Mouse (Mus musculus) CH12.LX (cell line): ENCODE results near the gene Eva1b. TPM values are rescaled to one million over a fixed set of nuclear protein-coding genes. Genes with fewer than 3 reads are reported as not detected.

Experiments
- DNase-seq: peaks from one replicate; pipeline ENCODE4 v3.0.0-alpha.2; 2013; ENCODE audit errors: extremely low read depth
- H3K27ac ChIP-seq: 2 replicates; pipeline ENCODE4 v1.5.1; 2012; ENCODE audit warnings: low read depth, mild to moderate bottlenecking, control low read depth, moderate library complexity; ENCODE audit not compliant: insufficient read depth
- H3K27me3 ChIP-seq: replicated peaks from 2 replicates; pipeline ENCODE3; 2012; ENCODE audit warnings: inconsistent platforms
- H3K36me3 ChIP-seq, 2 experiments: replicated peaks in 1 of 2; 2 replicates each; pipeline versions ENCODE3 to v1.6.1; 2012; ENCODE audit warnings: inconsistent platforms in 1 of 2, low read length in 1 of 2, mild to moderate bottlenecking in 1 of 2, mixed read lengths in 1 of 2, moderate library complexity in 1 of 2; ENCODE audit not compliant: control insufficient read depth in 1 of 2, insufficient read depth in 1 of 2
- H3K4me1 ChIP-seq, 2 experiments: 2 replicates each; pipeline ENCODE4 v1.6.1; 2012; ENCODE audit warnings: inconsistent platforms in 1 of 2, moderate library complexity in 1 of 2; ENCODE audit not compliant: insufficient read depth in 2 of 2, control insufficient read depth in 1 of 2
- H3K4me2 ChIP-seq: 2 replicates; pipeline ENCODE4 v1.6.1; 2012; ENCODE audit warnings: low read depth, mild to moderate bottlenecking, control low read depth; ENCODE audit not compliant: poor library complexity, insufficient read depth, severe bottlenecking
- H3K4me3 ChIP-seq, 3 experiments: fragments of 150-350 bp in 1 of 3; sonication (generic) in 1 of 3; replicated peaks in 1 of 3; 2 replicates each; pipeline versions ENCODE3 to v1.5.1; 2011 to 2012; ENCODE audit warnings: low read depth in 2 of 3, low read length in 2 of 3, mild to moderate bottlenecking in 2 of 3, moderate library complexity in 2 of 3, control low read depth in 1 of 3, improper control_type of control experiment in 1 of 3, inconsistent platforms in 1 of 3, mixed read lengths in 1 of 3; ENCODE audit not compliant: poor library complexity in 1 of 3
- H3K79me2 ChIP-seq: replicated peaks from 2 replicates; pipeline ENCODE4 v1.6.1; 2012; ENCODE audit warnings: mild to moderate bottlenecking, moderate library complexity; ENCODE audit not compliant: control insufficient read depth, poor library complexity, insufficient read depth, severe bottlenecking; ENCODE audit errors: extremely low read depth
- H3K9ac ChIP-seq: 2 replicates; pipeline ENCODE4 v1.6.1; 2012; ENCODE audit warnings: low read depth, mild to moderate bottlenecking, control low read depth, moderate library complexity; ENCODE audit not compliant: insufficient read depth
- H3K9me3 ChIP-seq: replicated peaks from 2 replicates; pipeline ENCODE3; 2012; ENCODE audit warnings: low read length, inconsistent platforms, mixed read lengths
- CHD1 ChIP-seq: IDR thresholded peaks from 2 replicates; pipeline ENCODE4 v1.6.1; 2012; ENCODE audit warnings: low read depth, low read length, improper control_type of control experiment, inconsistent platforms
- CHD2 ChIP-seq: IDR thresholded peaks from 2 replicates; pipeline ENCODE4 v1.6.1; 2011; ENCODE audit warnings: low read length, improper control_type of control experiment
- CTCF ChIP-seq, 2 experiments: IDR thresholded peaks in 1 of 2; conservative IDR thresholded peaks in 1 of 2; 2 replicates each; pipeline ENCODE4 v1.5.1; 2011 to 2012; ENCODE audit warnings: low read depth in 2 of 2, low read length in 2 of 2, improper control_type of control experiment in 1 of 2, inconsistent platforms in 1 of 2, mild to moderate bottlenecking in 1 of 2, moderate library complexity in 1 of 2
- E2F4 ChIP-seq: IDR thresholded peaks from 2 replicates; pipeline ENCODE4 v1.6.1; 2011; ENCODE audit warnings: low read depth, low read length, improper control_type of control experiment; ENCODE audit not compliant: insufficient replicate concordance
- ELF1 ChIP-seq: IDR thresholded peaks from 2 replicates; pipeline ENCODE4 v1.6.1; 2014; ENCODE audit warnings: low read depth, mild to moderate bottlenecking, inconsistent platforms, low read length, improper control_type of control experiment
- EP300 ChIP-seq: IDR thresholded peaks from 2 replicates; pipeline ENCODE4 v1.6.1; 2011; ENCODE audit warnings: low read length, improper control_type of control experiment
- ETS1 ChIP-seq: conservative IDR thresholded peaks from 2 replicates; pipeline ENCODE4 v1.6.1; 2012; ENCODE audit warnings: low read depth, mild to moderate bottlenecking, inconsistent platforms, low read length, improper control_type of control experiment, moderate library complexity
- GABPA ChIP-seq: IDR thresholded peaks from 2 replicates; pipeline ENCODE4 v1.6.1; 2012; ENCODE audit warnings: low read depth, low read length, improper control_type of control experiment, inconsistent platforms; ENCODE audit not compliant: insufficient replicate concordance
- HCFC1 ChIP-seq: IDR thresholded peaks from 2 replicates; pipeline ENCODE4 v1.6.1; 2012; ENCODE audit warnings: low read depth, mild to moderate bottlenecking, inconsistent platforms, low read length, improper control_type of control experiment
- IRF4 ChIP-seq: IDR thresholded peaks from 2 replicates; pipeline ENCODE4 v1.6.1; 2014; ENCODE audit warnings: low read depth, mild to moderate bottlenecking, inconsistent platforms, low read length, improper control_type of control experiment
- JUN ChIP-seq: IDR thresholded peaks from 2 replicates; pipeline ENCODE4 v1.6.1; 2011; ENCODE audit warnings: low read depth, mild to moderate bottlenecking, low read length, improper control_type of control experiment, moderate library complexity; ENCODE audit not compliant: insufficient read depth
- JUND ChIP-seq: conservative IDR thresholded peaks from 2 replicates; pipeline ENCODE4 v1.6.1; 2011; ENCODE audit warnings: low read depth, low read length, improper control_type of control experiment
- KAT2A ChIP-seq: IDR thresholded peaks from 2 replicates; pipeline ENCODE4 v1.6.1; 2012; ENCODE audit warnings: low read length, improper control_type of control experiment, inconsistent platforms; ENCODE audit not compliant: insufficient replicate concordance
- MAFK ChIP-seq: IDR thresholded peaks from 2 replicates; pipeline ENCODE4 v1.6.1; 2011; ENCODE audit warnings: low read length, improper control_type of control experiment; ENCODE audit not compliant: insufficient replicate concordance
- MAX ChIP-seq: IDR thresholded peaks from 2 replicates; pipeline ENCODE4 v1.6.1; 2011; ENCODE audit warnings: low read length, improper control_type of control experiment
- MAZ ChIP-seq: IDR thresholded peaks from 2 replicates; pipeline ENCODE4 v1.6.1; 2012; ENCODE audit warnings: low read depth, mild to moderate bottlenecking, inconsistent platforms, low read length, improper control_type of control experiment, moderate library complexity
- MEF2A ChIP-seq: IDR thresholded peaks from 2 replicates; pipeline ENCODE4 v1.6.1; 2014; ENCODE audit warnings: low read depth, mild to moderate bottlenecking, inconsistent platforms, low read length, improper control_type of control experiment, borderline replicate concordance
- MXI1 ChIP-seq: IDR thresholded peaks from 2 replicates; pipeline ENCODE4 v1.6.1; 2011; ENCODE audit warnings: mild to moderate bottlenecking, low read depth, low read length, improper control_type of control experiment
- MYC ChIP-seq: IDR thresholded peaks from 2 replicates; pipeline ENCODE4 v1.6.1; 2011; ENCODE audit warnings: low read depth, mild to moderate bottlenecking, improper control_type of control experiment, low read length
- NELFE ChIP-seq: IDR thresholded peaks from 2 replicates; pipeline ENCODE4 v1.6.1; 2011; ENCODE audit warnings: low read depth, low read length, improper control_type of control experiment
- NRF1 ChIP-seq: IDR thresholded peaks from 2 replicates; pipeline ENCODE4 v1.6.1; 2014; ENCODE audit warnings: low read depth, mild to moderate bottlenecking, inconsistent platforms, low read length, improper control_type of control experiment, moderate library complexity
- PAX5 ChIP-seq: IDR thresholded peaks from 2 replicates; pipeline ENCODE4 v1.6.1; 2012; ENCODE audit warnings: low read length, inconsistent platforms, mixed read lengths
- POLR2A ChIP-seq: IDR thresholded peaks from 2 replicates; pipeline ENCODE4 v1.6.1; 2011; ENCODE audit warnings: low read depth, mild to moderate bottlenecking, improper control_type of control experiment, low read length
- POLR2AphosphoS2 ChIP-seq: IDR thresholded peaks from 2 replicates; pipeline ENCODE4 v1.6.1; 2011; ENCODE audit warnings: low read depth, low read length, improper control_type of control experiment
- RAD21 ChIP-seq: IDR thresholded peaks from 2 replicates; pipeline ENCODE4 v1.6.1; 2011; ENCODE audit warnings: low read depth, mild to moderate bottlenecking, low read length, improper control_type of control experiment, moderate library complexity
- RCOR1 ChIP-seq: conservative IDR thresholded peaks from 2 replicates; pipeline ENCODE4 v1.6.1; 2012; ENCODE audit warnings: low read depth, mild to moderate bottlenecking, inconsistent platforms, low read length, improper control_type of control experiment
- SMC3 ChIP-seq: IDR thresholded peaks from 2 replicates; pipeline ENCODE4 v1.6.1; 2011; ENCODE audit warnings: low read depth, low read length, improper control_type of control experiment
- TBP ChIP-seq: conservative IDR thresholded peaks from 2 replicates; pipeline ENCODE4 v1.6.1; 2011; ENCODE audit warnings: low read depth, low read length, improper control_type of control experiment
- TCF12 ChIP-seq: IDR thresholded peaks from 2 replicates; pipeline ENCODE4 v1.6.1; 2014; ENCODE audit warnings: low read depth, mild to moderate bottlenecking, inconsistent platforms, low read length, improper control_type of control experiment
- UBTF ChIP-seq: IDR thresholded peaks from 2 replicates; pipeline ENCODE4 v1.6.1; 2012; ENCODE audit warnings: low read depth, mild to moderate bottlenecking, inconsistent platforms, low read length, improper control_type of control experiment, moderate library complexity
- USF1 ChIP-seq: IDR thresholded peaks from 2 replicates; pipeline ENCODE4 v1.6.1; 2014; ENCODE audit warnings: low read depth, mild to moderate bottlenecking, inconsistent platforms, low read length, improper control_type of control experiment
- USF2 ChIP-seq: conservative IDR thresholded peaks from 2 replicates; pipeline ENCODE4 v1.6.1; 2011; ENCODE audit warnings: low read depth, low read length, improper control_type of control experiment
- ZC3H11A ChIP-seq: IDR thresholded peaks from 2 replicates; pipeline ENCODE4 v1.6.1; 2012; ENCODE audit warnings: low read depth, mild to moderate bottlenecking, inconsistent platforms, low read length, improper control_type of control experiment
- ZKSCAN1 ChIP-seq: IDR thresholded peaks from 2 replicates; pipeline ENCODE4 v1.6.1; 2012; ENCODE audit warnings: low read depth, inconsistent platforms, low read length, improper control_type of control experiment, borderline replicate concordance
- ZMIZ1 ChIP-seq: IDR thresholded peaks from 2 replicates; pipeline ENCODE4 v1.6.1; 2012; ENCODE audit warnings: low read depth, mild to moderate bottlenecking, inconsistent platforms, low read length, improper control_type of control experiment
- dilution Hi-C: fragments of 300-500 bp; cut with MboI; formaldehyde crosslinking; loops from 2 replicates; pipeline ENCODE4 v1.14.3; 2020; ENCODE audit warnings: low sequenced_read_pairs; ENCODE audit not compliant: extremely low pct_unique_long_range_greater_than_20kb, extremely low pct_ligation_motif_present
- in situ Hi-C: fragments of 300-500 bp; cut with MboI; formaldehyde crosslinking; loops from 3 replicates; pipeline ENCODE4 v1.14.3; 2019; ENCODE audit warnings: low sequenced_read_pairs, low pct_ligation_motif_present, low pct_unique_long_range_greater_than_20kb, mixed read lengths
- polyA plus RNA-seq: library from polyadenylated mRNA; unstranded; fragments of >175 nt; gene quantifications from 2 replicates; pipeline ENCODE4 v1.2.1, GENCODE M21; 2012; ENCODE audit warnings: low read depth; ENCODE audit not compliant: insufficient read length
- total RNA-seq, 2 experiments: library from RNA; depleted of rRNA; stranded (reverse); fragments of 300-350 nt in 1 of 2; fragments of >200 nt in 1 of 2; gene quantifications; 2 replicates each; pipeline ENCODE4 v1.2.3; 2012 to 2014

Gene Eva1b
- total and polyA plus RNA-seq, 3 experiments = 0.97 to 4.3 (median 1.3) TPM

DNA sequence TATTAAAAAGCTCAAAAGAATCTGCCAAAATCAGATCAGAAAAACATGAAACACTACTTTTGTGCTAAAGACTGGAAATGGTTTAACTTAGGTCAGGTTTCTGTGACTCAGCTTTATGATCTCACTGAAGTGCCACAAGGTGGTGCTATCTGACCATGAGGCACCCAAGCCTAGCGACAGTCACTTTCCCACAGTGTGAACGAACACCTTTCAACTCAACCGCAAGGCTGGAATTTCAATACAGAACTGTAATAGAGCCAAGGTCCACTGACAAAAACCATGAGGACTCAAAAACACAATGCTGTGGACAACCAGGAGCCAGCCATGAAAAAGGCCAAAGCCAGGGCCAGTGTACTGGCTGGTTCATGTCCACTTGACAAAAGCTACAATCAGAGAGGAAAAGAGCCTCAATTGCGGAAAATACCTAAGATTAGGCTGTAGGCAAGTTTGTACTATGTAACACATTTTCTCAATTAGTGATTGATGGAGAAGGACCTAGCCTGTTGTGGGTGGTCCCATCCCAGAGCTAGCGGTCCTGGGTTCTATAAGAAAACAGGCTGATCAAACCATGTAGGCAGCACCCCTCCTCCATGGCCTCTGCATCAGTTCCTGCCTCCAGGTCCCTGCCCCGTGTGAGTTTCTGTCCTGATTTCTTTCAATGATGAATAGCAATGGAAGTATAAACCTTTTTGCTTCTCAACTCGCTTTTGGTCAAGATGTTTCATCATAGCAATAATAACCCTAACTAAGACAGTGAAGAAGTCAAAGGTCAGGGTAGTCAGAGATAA, 33.8 kb downstream of the Eva1b start:
- Histone ChIP-seq H3K9ac (no peak overlapping the region), H3K4me1 (0 out of 4 replicates have a peak, but pooled peaks cover 0 to 5% of the 10 kb centered on the region in 2 experiments), H3K4me3 (no peak overlapping the region), H3K79me2 (peaks cover 62% of the 10 kb centered on the region), H3K27me3 (no peaks in the 10 kb centered on the region), H3K36me3 (peaks cover 63 to 91% of the 10 kb centered on the region in 2 experiments), H3K4me2 (no peak overlapping the region), H3K27ac (no peak overlapping the region), H3K9me3 (no peaks in the 10 kb centered on the region)
- dilution Hi-C loops = no loop called here
- peak; percentile 57 for DNase-seq
- in situ Hi-C loops = no loop called here
- no peak for TF ChIP-seq IRF4
- TF ChIP-seq CTCF (conservative IDR thresholded peaks at IDR 0.05 in 1 of 2, IDR thresholded peaks at IDR 0.05 in 1 of 2; ENCODE audit: low read depth in 2 of 2, low read length in 2 of 2) = peak in 1 of 2 experiments; percentile 76; a peak in 2 of 4 replicates
- TF ChIP-seq GABPA = no peak
- TF ChIP-seq MAZ = no peak
- no peak for TF ChIP-seq TCF12
- TF ChIP-seq EP300 = no peak
- no peak for TF ChIP-seq ETS1
- no peak for TF ChIP-seq NELFE
- no peak for TF ChIP-seq POLR2A
- TF ChIP-seq MEF2A = no peak
- TF ChIP-seq SMC3 = peak; percentile 68
- TF ChIP-seq USF1 = no peak
- TF ChIP-seq MAX = no peak
- TF ChIP-seq JUN = no peak
- TF ChIP-seq E2F4 = no peak
- no peak for TF ChIP-seq POLR2AphosphoS2
- TF ChIP-seq TBP = no peak
- no peak for TF ChIP-seq MAFK
- TF ChIP-seq MYC = 0 out of 2 replicates have a peak, but pooled peaks have one; percentile 31
- no peak for TF ChIP-seq JUND
- TF ChIP-seq ZC3H11A = no peak
- no peak for TF ChIP-seq ZMIZ1
- TF ChIP-seq HCFC1 = no peak
- peak; percentile 72 for TF ChIP-seq RAD21
- TF ChIP-seq CHD2 = no peak
- no peak for TF ChIP-seq NRF1
- no peak for TF ChIP-seq KAT2A
- no peak for TF ChIP-seq CHD1
- no peak for TF ChIP-seq MXI1
- no peak for TF ChIP-seq ZKSCAN1
- TF ChIP-seq ELF1 = no peak
- no peak for TF ChIP-seq PAX5
- no peak for TF ChIP-seq USF2
- no peak for TF ChIP-seq UBTF
- TF ChIP-seq RCOR1 = no peak
